Mouse (Mus musculus) bone marrow macrophage, adult 2 months (primary cell): ENCODE data around the gene Dnm3. TPM values are rescaled to one million over a fixed set of nuclear protein-coding genes. Genes with fewer than 3 reads are reported as not detected.

Source experiments
- H3K27ac ChIP-seq: 2 replicates; pipeline ENCODE4 v1.5.1; 2012; ENCODE audit warnings: low read depth, low read length; ENCODE audit not compliant: insufficient read depth
- H3K4me1 ChIP-seq: 2 replicates; pipeline ENCODE4 v1.6.1; 2012; ENCODE audit warnings: low read length; ENCODE audit not compliant: control insufficient read depth, insufficient read depth
- H3K4me3 ChIP-seq: 2 replicates; pipeline ENCODE4 v1.5.1; 2012; ENCODE audit warnings: mild to moderate bottlenecking, low read length, moderate library complexity; ENCODE audit not compliant: insufficient read depth
- CTCF ChIP-seq: IDR thresholded peaks from 2 replicates; pipeline ENCODE4 v1.5.1; 2012; ENCODE audit warnings: low read depth, mild to moderate bottlenecking, low read length, moderate library complexity
- POLR2A ChIP-seq: IDR thresholded peaks from 2 replicates; pipeline ENCODE4 v1.6.1; 2012; ENCODE audit warnings: mild to moderate bottlenecking, low read depth, low read length, borderline replicate concordance
- polyA plus RNA-seq: library from polyadenylated mRNA; stranded (reverse); fragments of >200 nt; gene quantifications from 2 replicates; pipeline ENCODE4 v1.2.4, GENCODE M21; 2012; ENCODE audit not compliant: missing spikeins, insufficient read depth, insufficient read length

The Dnm3 gene
- polyA plus RNA-seq, 1 experiment = 0.29 TPM

GRCm38 (mm10) chr1:161957964-161958950 lies 519.6 kb downstream of the Dnm3 start:
- H3K27ac ChIP-seq = no peak overlapping the region
- H3K4me3 ChIP-seq = no peak overlapping the region
- H3K4me1 ChIP-seq = no peaks in the 10 kb centered on the region
- no peak for TF ChIP-seq CTCF
- TF ChIP-seq POLR2A = no peak

DNA sequence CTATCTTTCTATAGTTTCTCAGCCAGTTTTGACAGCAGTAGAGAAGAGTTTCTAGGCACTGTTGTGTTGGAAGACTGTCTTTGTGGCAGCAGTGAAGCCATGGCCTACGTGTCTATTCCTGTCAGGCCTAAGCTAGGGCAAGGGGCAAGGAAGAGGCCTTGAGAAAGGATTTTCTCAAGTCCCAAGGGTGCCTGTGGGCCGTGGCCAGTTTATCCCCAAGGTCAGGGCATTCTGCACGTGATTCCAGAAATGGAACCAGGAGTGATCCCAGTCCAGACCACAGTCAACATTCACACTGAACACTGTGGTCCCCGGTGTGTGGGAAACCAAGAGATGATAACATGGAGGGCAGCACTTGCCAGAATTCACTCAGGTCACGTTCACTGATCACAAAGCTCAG lies 522.0 kb downstream of the Dnm3 start:
- TF ChIP-seq CTCF (no peak), POLR2A (no peak)
- Histone ChIP-seq H3K4me1 (no peaks in the 10 kb centered on the region), H3K27ac (no peak overlapping the region), H3K4me3 (no peak overlapping the region)

- no peak overlapping the region for H3K27ac ChIP-seq
- TF ChIP-seq CTCF (no peak), POLR2A (no peak)
- no peaks in the 10 kb centered on the region for H3K4me1 ChIP-seq
- H3K4me3 ChIP-seq = no peak overlapping the region
These were observed 525.2 kb downstream of the Dnm3 start for GRCm38 (mm10) chr1:161952599-161952998.

DNA sequence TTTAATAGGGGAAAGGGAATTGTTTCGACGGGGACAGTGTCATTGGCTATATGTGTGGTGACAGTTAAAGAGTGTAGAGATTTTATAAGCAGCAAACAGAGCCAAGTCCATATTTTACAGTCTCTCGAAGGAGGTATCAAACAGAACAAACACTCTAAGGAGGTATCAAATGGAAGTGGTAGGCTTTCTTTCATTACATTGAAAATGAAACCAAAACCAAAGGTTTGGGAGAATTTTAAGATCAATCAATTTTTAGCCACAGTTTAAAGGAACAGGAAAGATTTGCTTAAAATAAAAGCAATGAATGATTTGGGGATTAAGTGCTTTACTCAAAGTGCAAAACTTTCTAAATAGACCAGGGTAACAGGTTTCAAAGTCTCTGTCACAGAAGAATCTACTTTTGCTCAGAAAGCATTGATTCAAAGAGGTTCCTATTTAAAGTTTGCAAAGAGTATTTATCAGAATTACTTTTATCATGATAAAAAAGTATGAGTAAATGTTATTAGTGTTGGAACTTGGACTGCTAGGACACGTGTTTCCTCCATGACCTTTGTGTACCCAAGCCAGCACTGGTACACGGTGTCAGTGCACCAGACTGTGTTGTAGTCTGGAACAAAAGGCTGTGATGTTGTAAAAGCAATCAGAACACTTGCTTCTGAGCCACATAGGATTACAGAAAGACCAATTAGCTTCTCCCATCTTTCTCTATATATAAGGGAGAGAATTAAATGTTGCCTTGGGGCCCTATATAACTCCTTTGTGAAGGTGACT lies 526.6 kb downstream of the Dnm3 start:
- Histone ChIP-seq H3K27ac (no peak overlapping the region), H3K4me3 (no peak overlapping the region), H3K4me1 (no peaks in the 10 kb centered on the region)
- TF ChIP-seq POLR2A (no peak), CTCF (no peak)

DNA sequence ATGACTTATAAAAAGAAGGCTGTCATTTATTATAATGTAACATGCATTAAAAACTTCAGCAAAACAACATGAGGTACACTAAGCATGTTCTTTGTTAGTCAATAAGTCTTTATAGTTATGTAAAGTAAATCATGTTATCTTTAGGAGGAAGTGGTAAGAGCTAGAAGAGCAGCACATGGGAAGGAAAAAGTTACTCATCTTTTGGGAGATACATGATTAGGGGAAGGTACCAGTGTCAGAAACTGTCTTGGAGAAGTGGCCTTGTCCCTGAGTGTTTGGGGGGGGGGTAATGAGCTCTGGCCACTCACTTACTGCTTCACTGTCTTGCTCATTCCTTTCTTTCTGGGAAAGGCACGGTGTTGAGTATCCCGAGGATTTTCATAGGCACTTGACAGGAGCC lies 535.8 kb downstream of the Dnm3 start:
- H3K4me1 ChIP-seq = no peaks in the 10 kb centered on the region

More for the DNA sequence above, 535.8 kb downstream of the Dnm3 start:
- TF ChIP-seq CTCF = no peak
- TF ChIP-seq POLR2A = no peak
- Histone ChIP-seq H3K27ac (no peak overlapping the region), H3K4me3 (no peak overlapping the region)

Other genes with a start within 250 kb of the Dnm3 start
- gene Mettl13, start 70.5 kb upstream of the Dnm3 start, polyA plus RNA-seq = 6.5 and 8.2 TPM in 2 replicates
- gene Vamp4, start 92.5 kb upstream of the Dnm3 start, polyA plus RNA-seq = 75.5 and 78.8 TPM in 2 replicates
- not detected in 2 replicates for gene Myoc, start 161.1 kb upstream of the Dnm3 start, polyA plus RNA-seq
- gene Myocos, start 180.2 kb upstream of the Dnm3 start, polyA plus RNA-seq = not detected in 2 replicates